Mouse (Mus musculus): ENCODE data around the gene Gpr3. TPM values are rescaled to one million over a fixed set of nuclear protein-coding genes. Genes with fewer than 3 reads are reported as not detected.

The Gpr3 gene
- polyA plus RNA-seq, 1 experiment from 2014 or later = 0.11 TPM

DNA sequence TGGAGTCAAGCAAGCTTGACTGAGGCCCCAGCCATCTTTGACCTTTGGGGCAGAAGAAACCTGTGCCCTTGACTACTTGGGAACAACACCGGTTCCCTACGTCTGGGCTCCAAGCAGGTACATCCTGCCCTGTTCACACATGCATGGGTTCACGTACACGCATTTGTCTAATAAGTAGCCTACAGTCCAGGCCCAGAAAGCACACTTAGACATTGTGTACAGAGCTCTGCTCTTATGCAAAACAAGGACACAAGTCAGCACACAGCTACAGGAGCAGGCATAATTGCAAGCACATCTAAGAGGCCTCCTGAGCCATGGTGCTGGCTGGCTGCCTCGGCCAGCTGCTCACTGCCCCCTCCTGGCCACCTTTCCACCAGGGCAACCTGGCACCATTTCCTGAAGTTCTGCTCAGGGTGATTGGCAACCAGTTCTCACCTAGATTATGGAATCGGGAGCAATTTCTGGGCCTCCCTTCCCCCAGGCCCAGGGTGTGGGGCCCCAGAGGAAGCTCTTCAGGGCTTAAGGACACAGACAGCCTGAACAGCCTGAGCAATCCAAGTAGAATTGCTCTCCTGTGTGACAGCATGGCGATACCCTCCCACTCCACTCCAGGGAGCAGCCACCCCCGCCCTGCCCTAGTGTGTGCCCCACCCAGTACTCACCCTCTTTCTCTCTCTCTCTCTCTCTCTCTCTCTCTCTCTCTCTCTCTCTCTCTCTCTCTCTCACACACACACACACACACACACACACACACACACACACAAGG, 11.1 kb downstream of the Gpr3 start:
- H3K27ac ChIP-seq (replicated peaks) = peak overlapping the region; percentile 82
- ATAC-seq (ENCODE audit: low FRiP score, low TSS enrichment) = peak; percentile 76
- no peaks in the 10 kb centered on the region for H3K27me3 ChIP-seq (ENCODE audit: control insufficient read depth, insufficient read depth, low read length)
- TF ChIP-seq CTCF (IDR thresholded peaks at IDR 0.05; ENCODE audit: low read depth) = peak; percentile 85
- TF ChIP-seq EP300 (optimal IDR thresholded peaks at IDR 0.05) = no peak
- no peaks in the 10 kb centered on the region for H3K9me3 ChIP-seq (ENCODE audit: control insufficient read depth, low read length)
- peak; percentile 88 for DNase-seq (ENCODE audit: low spot score)
- H3K36me3 ChIP-seq (ENCODE audit: control insufficient read depth, insufficient read depth, low read length) = peaks cover 3% of the 10 kb centered on the region; the same call in 1 of the 2 replicates
- WGBS = 44% methylated on average over 8 of the region's 8 CpGs
- no peak overlapping the region for H3K4me2 ChIP-seq (replicated peaks; ENCODE audit: low read depth)
- H3K4me1 ChIP-seq (replicated peaks; ENCODE audit: control insufficient read depth, insufficient read depth) = peaks cover 16% of the 10 kb centered on the region
- no peak overlapping the region for H3K9ac ChIP-seq (ENCODE audit: low read length)
- no peak overlapping the region for H3K4me3 ChIP-seq (ENCODE audit: low read depth, low read length)

DNA sequence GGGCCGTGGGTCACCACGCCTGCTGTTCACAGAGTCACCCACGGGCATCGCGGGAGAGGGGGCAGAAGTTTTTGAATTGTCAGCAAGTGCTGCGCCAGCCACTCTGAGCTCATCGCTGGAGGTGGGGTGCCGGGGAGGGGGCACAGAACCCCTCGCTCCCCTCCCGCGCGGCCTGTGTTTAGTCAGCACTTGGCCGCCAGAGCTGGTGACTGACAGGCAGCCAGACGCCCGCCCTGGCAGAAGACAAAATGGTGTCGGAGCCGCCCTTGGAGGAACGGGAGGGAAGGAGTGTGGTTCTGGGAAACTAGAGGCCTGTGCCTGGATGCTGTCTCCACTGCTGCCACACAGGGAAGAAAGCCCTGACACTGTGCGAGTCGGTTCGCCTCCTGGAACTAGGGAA, 12.0 kb downstream of the Gpr3 start:
- peak overlapping the region; percentile 20 for H3K4me2 ChIP-seq (replicated peaks; ENCODE audit: low read depth)
- peak overlapping the region; percentile 38; the same call in 1 of the 2 replicates for H3K9ac ChIP-seq (ENCODE audit: low read length)
- peaks cover 16% of the 10 kb centered on the region for H3K4me1 ChIP-seq (replicated peaks; ENCODE audit: control insufficient read depth, insufficient read depth)
- no peaks in the 10 kb centered on the region for H3K27me3 ChIP-seq (ENCODE audit: control insufficient read depth, insufficient read depth, low read length)
- WGBS = 31% methylated on average over 21 of the region's 21 CpGs
- H3K4me3 ChIP-seq (ENCODE audit: low read depth, low read length) = no peak overlapping the region
- DNase-seq (ENCODE audit: low spot score) (peak; percentile 53), ATAC-seq (ENCODE audit: low FRiP score, low TSS enrichment) (0 out of 2 replicates have a peak, but pooled peaks have one; percentile 1)
- peaks cover 11% of the 10 kb centered on the region; the same call in 1 of the 2 replicates for H3K36me3 ChIP-seq (ENCODE audit: control insufficient read depth, insufficient read depth, low read length)
- H3K9me3 ChIP-seq (ENCODE audit: control insufficient read depth, low read length) = no peaks in the 10 kb centered on the region
- peak overlapping the region; percentile 82 for H3K27ac ChIP-seq (replicated peaks)
- TF ChIP-seq EP300 (optimal IDR thresholded peaks at IDR 0.05) (no peak), CTCF (IDR thresholded peaks at IDR 0.05; ENCODE audit: low read depth) (no peak)

DNA sequence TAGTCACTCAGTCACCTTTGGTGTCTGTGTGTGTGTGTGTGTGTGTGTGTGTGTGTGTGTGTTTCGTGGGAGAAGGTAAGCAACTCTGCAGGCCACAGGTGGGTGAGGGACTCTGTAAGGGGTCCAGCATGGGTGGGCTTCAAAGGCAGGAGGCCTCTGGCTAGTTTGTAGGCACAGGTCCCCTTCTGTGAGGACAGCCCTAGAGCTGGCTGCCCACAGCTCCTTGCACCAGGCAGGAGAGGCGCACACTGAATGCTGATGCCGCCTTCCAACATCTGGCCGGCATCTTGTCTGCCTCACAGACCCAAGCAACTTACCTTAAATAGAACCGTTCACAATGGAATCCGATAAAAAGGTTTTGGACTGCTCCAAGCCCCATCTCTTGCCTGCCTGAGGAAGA, 12.6 kb downstream of the Gpr3 start:
- 0 out of 2 replicates have a peak overlapping the region, but pooled peaks have one; percentile 38 for H3K9ac ChIP-seq (ENCODE audit: low read length)

DNA sequence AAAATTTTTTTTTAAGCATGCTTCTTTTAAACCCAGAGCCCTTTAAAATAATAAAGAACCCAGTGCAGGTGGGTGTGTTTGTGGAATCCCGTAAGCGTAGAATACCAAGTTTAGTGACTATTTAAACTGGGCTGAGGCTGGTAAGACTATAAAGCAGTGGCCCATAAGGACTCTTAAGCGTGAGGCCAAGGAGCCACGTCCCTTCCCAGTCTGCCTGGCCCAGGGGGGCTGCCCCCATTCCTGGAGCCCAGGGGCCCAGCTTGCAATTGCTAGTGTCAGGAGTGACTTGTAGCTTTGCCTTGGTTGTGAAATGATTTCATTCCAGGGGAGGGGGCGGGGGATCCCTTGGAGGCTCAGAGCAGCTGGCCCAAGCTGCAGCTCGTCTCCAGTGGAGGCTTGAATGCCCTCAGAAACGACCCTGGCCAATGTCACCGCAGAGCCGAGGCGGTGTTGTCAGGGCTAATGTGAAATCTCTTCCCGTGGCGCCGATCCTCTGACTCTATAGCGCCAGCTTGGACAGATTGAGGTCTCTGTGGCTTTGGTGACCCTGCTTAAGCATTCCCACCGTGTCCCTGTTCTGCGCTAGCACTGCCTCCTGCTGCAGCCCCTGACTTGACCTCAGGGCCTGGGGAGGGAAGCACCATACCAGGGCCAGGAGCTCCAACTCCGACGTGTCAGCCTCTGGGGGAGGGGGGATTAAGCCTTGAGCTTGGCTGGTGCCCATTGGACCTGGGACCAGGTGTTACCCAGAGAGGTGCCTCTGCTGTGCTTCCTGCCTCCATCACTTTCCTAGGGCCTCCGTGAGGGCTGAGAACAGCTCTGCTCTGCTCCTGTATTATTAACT, 13.8 kb downstream of the Gpr3 start:
- peak overlapping the region; percentile 70 for H3K27ac ChIP-seq (replicated peaks)
- H3K27me3 ChIP-seq (ENCODE audit: control insufficient read depth, insufficient read depth, low read length) = no peaks in the 10 kb centered on the region
- H3K9ac ChIP-seq (ENCODE audit: low read length) = peak overlapping the region; percentile 18; the same call in 1 of the 2 replicates
- no peak overlapping the region for H3K4me3 ChIP-seq (ENCODE audit: low read depth, low read length)
- 36% methylated on average over 19 of the region's 19 CpGs for WGBS
- no peak overlapping the region for H3K4me2 ChIP-seq (replicated peaks; ENCODE audit: low read depth)
- H3K4me1 ChIP-seq (replicated peaks; ENCODE audit: control insufficient read depth, insufficient read depth) = peaks cover 16% of the 10 kb centered on the region
- DNase-seq (ENCODE audit: low spot score) (peak; percentile 35), ATAC-seq (ENCODE audit: low FRiP score, low TSS enrichment) (no peak; the same call in 1 of the 2 replicates)
- H3K36me3 ChIP-seq (ENCODE audit: control insufficient read depth, insufficient read depth, low read length) = peaks cover 14% of the 10 kb centered on the region; the same call in 1 of the 2 replicates
- no peaks in the 10 kb centered on the region for H3K9me3 ChIP-seq (ENCODE audit: control insufficient read depth, low read length)
- TF ChIP-seq CTCF (IDR thresholded peaks at IDR 0.05; ENCODE audit: low read depth) (no peak), EP300 (optimal IDR thresholded peaks at IDR 0.05) (no peak)

More for the DNA sequence above, 12.6 kb downstream of the Gpr3 start:
- TF ChIP-seq CTCF (IDR thresholded peaks at IDR 0.05; ENCODE audit: low read depth) (no peak), EP300 (optimal IDR thresholded peaks at IDR 0.05) (no peak)
- no peak overlapping the region for H3K4me3 ChIP-seq (ENCODE audit: low read depth, low read length)
- peak overlapping the region; percentile 82 for H3K27ac ChIP-seq (replicated peaks)
- ATAC-seq (ENCODE audit: low FRiP score, low TSS enrichment) (no peak), DNase-seq (ENCODE audit: low spot score) (no peak)
- 58% methylated on average over 6 of the region's 6 CpGs for WGBS
- H3K36me3 ChIP-seq (ENCODE audit: control insufficient read depth, insufficient read depth, low read length) = peaks cover 11% of the 10 kb centered on the region; the same call in 1 of the 2 replicates
- no peak overlapping the region; the same call in 1 of the 2 replicates for H3K4me2 ChIP-seq (replicated peaks; ENCODE audit: low read depth)
- H3K27me3 ChIP-seq (ENCODE audit: control insufficient read depth, insufficient read depth, low read length) = no peaks in the 10 kb centered on the region
- peaks cover 16% of the 10 kb centered on the region for H3K4me1 ChIP-seq (replicated peaks; ENCODE audit: control insufficient read depth, insufficient read depth)
- no peaks in the 10 kb centered on the region for H3K9me3 ChIP-seq (ENCODE audit: control insufficient read depth, low read length)

DNA sequence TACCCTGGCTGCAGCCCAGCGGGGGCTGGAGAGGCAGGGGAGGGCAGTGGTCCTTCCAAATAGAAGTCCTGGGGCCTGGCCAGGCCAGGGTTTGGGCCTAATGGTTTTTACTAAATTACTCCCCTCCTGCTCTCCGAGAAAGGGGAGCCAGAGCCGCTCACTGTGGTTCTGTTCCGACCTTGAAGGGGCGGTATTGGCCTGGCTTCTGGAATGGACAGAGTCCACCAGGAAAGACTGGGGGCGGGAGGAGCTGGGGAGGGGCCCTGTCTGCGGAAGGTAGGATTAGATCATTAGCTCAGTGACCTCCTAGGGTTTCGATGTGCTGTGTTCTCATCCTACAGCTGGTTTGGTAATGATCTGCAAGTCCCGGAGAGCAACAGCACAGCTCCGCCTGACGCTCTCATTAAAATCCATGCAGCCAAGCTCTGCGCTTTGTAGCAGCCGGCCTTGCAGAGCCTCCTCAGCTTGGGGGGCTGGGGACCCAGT, 14.5 kb downstream of the Gpr3 start:
- ATAC-seq (ENCODE audit: low FRiP score, low TSS enrichment) = no peak
- Histone ChIP-seq H3K9ac (ENCODE audit: low read length) (peak overlapping the region; percentile 18; the same call in 1 of the 2 replicates), H3K4me2 (replicated peaks; ENCODE audit: low read depth) (no peak overlapping the region), H3K4me3 (ENCODE audit: low read depth, low read length) (no peak overlapping the region), H3K27me3 (ENCODE audit: control insufficient read depth, insufficient read depth, low read length) (no peaks in the 10 kb centered on the region), H3K36me3 (ENCODE audit: control insufficient read depth, insufficient read depth, low read length) (peaks cover 16% of the 10 kb centered on the region; the same call in 1 of the 2 replicates), H3K4me1 (replicated peaks; ENCODE audit: control insufficient read depth, insufficient read depth) (peaks cover 16% of the 10 kb centered on the region), H3K9me3 (ENCODE audit: control insufficient read depth, low read length) (no peaks in the 10 kb centered on the region), H3K27ac (replicated peaks) (peak overlapping the region; percentile 70)
- WGBS = 37% methylated on average over 13 of the region's 13 CpGs
- no peak for TF ChIP-seq CTCF (IDR thresholded peaks at IDR 0.05; ENCODE audit: low read depth)
- no peak for TF ChIP-seq EP300 (optimal IDR thresholded peaks at IDR 0.05)
- peak; percentile 45 for DNase-seq (ENCODE audit: low spot score)

Data from stomach, postnatal 0 days (tissue).